Mouse (Mus musculus): ENCODE results near the gene Gdap1l1. TPM values are rescaled to one million over a fixed set of nuclear protein-coding genes. Genes with fewer than 3 reads are reported as not detected.

Gdap1l1 gene
- polyA plus RNA-seq, 1 experiment from 2014 or later: 0.54 TPM

GRCm38 (mm10) chr2:163443543-163443942 is 5.3 kb downstream of the Gdap1l1 start:
- H3K27me3 ChIP-seq (ENCODE audit: control insufficient read depth, insufficient read depth, low read length): peaks cover 11% of the 10 kb centered on the region
- H3K27ac ChIP-seq (replicated peaks in 1 of 2; ENCODE audit: control insufficient read depth in 1 of 2, insufficient read depth in 1 of 2, low read depth in 2 of 2, low read length in 2 of 2): no peak overlapping the region
- WGBS: 45% methylated on average over 6 of the region's 6 CpGs

DNA sequence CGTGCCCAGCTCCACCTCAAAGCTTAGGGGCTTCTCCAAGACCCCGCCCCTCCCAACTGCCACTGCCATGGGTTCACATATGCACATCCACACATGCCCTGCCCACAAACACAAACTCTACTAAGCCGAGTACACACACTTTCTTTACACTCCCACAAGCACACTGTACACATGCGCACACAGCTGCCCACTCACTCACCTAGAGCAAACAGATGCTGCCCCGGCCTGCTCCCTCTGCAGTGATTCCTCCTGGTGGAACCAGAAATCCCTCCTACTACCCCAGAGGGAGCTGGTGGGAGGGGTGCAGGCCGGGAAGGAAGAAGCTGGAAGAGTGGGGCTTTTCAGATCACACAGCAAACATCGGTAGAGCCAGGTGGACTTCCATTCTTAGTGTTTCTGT is 5.7 kb downstream of the Gdap1l1 start:
- 63% methylated on average over 7 of the region's 7 CpGs for WGBS
- Histone ChIP-seq H3K27ac (replicated peaks in 1 of 2; ENCODE audit: control insufficient read depth in 1 of 2, insufficient read depth in 1 of 2, low read depth in 2 of 2, low read length in 2 of 2) (no peak overlapping the region), H3K9me3 (ENCODE audit: control insufficient read depth, low read length) (no peaks in the 10 kb centered on the region), H3K4me2 (ENCODE audit: low read length) (no peak overlapping the region), H3K4me1 (ENCODE audit: control insufficient read depth in 2 of 2, insufficient read depth in 2 of 2, low read length in 2 of 2) (no peaks in the 10 kb centered on the region; a peak in 1 of 4 replicates), H3K27me3 (ENCODE audit: control insufficient read depth, insufficient read depth, low read length) (peaks cover 6% of the 10 kb centered on the region), H3K36me3 (ENCODE audit: control insufficient read depth, insufficient read depth, low read length) (no peaks in the 10 kb centered on the region), H3K4me3 (ENCODE audit: control insufficient read depth in 1 of 2, insufficient read depth in 1 of 2, low read depth in 1 of 2, low read length in 2 of 2) (no peak overlapping the region), H3K9ac (ENCODE audit: low read length) (no peak overlapping the region)
- no peak for ATAC-seq (ENCODE audit: insufficient number of reproducible peaks, insufficient read depth, low FRiP score, low read depth)

More at GRCm38 (mm10) chr2:163443543-163443942, 5.3 kb downstream of the Gdap1l1 start:
- no peak overlapping the region for H3K4me2 ChIP-seq (ENCODE audit: low read length)
- no peak overlapping the region for H3K9ac ChIP-seq (ENCODE audit: low read length)
- ATAC-seq (ENCODE audit: insufficient number of reproducible peaks, insufficient read depth, low FRiP score, low read depth): no peak
- H3K4me3 ChIP-seq (ENCODE audit: control insufficient read depth in 1 of 2, insufficient read depth in 1 of 2, low read depth in 1 of 2, low read length in 2 of 2): no peak overlapping the region
- H3K4me1 ChIP-seq (ENCODE audit: control insufficient read depth in 2 of 2, insufficient read depth in 2 of 2, low read length in 2 of 2): peaks cover 0 to under 1% of the 10 kb centered on the region in 2 experiments; a peak in 1 of 4 replicates
- no peaks in the 10 kb centered on the region for H3K9me3 ChIP-seq (ENCODE audit: control insufficient read depth, low read length)
- H3K36me3 ChIP-seq (ENCODE audit: control insufficient read depth, insufficient read depth, low read length): no peaks in the 10 kb centered on the region

GRCm38 (mm10) chr2:163447375-163447774 is 9.1 kb downstream of the Gdap1l1 start:
- 73% methylated on average over 12 of the region's 12 CpGs for WGBS
- H3K9ac ChIP-seq (ENCODE audit: low read length): no peak overlapping the region
- no peaks in the 10 kb centered on the region for H3K36me3 ChIP-seq (ENCODE audit: control insufficient read depth, insufficient read depth, low read length)
- no peak overlapping the region for H3K4me2 ChIP-seq (ENCODE audit: low read length)
- H3K27ac ChIP-seq (replicated peaks in 1 of 2; ENCODE audit: control insufficient read depth in 1 of 2, insufficient read depth in 1 of 2, low read depth in 2 of 2, low read length in 2 of 2): no peak overlapping the region
- H3K9me3 ChIP-seq (ENCODE audit: control insufficient read depth, low read length): no peaks in the 10 kb centered on the region
- H3K4me1 ChIP-seq (ENCODE audit: control insufficient read depth in 2 of 2, insufficient read depth in 2 of 2, low read length in 2 of 2): no peaks in the 10 kb centered on the region; a peak in 1 of 4 replicates
- no peak for ATAC-seq (ENCODE audit: insufficient number of reproducible peaks, insufficient read depth, low FRiP score, low read depth)
- no peak overlapping the region for H3K4me3 ChIP-seq (ENCODE audit: control insufficient read depth in 1 of 2, insufficient read depth in 1 of 2, low read depth in 1 of 2, low read length in 2 of 2)
- H3K27me3 ChIP-seq (ENCODE audit: control insufficient read depth, insufficient read depth, low read length): no peaks in the 10 kb centered on the region

- H3K9me3 ChIP-seq (ENCODE audit: control insufficient read depth, low read length): no peaks in the 10 kb centered on the region
- H3K4me3 ChIP-seq (ENCODE audit: control insufficient read depth in 1 of 2, insufficient read depth in 1 of 2, low read depth in 1 of 2, low read length in 2 of 2): no peak overlapping the region
- no peak for ATAC-seq (ENCODE audit: insufficient number of reproducible peaks, insufficient read depth, low FRiP score, low read depth)
- no peaks in the 10 kb centered on the region for H3K27me3 ChIP-seq (ENCODE audit: control insufficient read depth, insufficient read depth, low read length)
- H3K36me3 ChIP-seq (ENCODE audit: control insufficient read depth, insufficient read depth, low read length): no peaks in the 10 kb centered on the region
- no peak overlapping the region for H3K9ac ChIP-seq (ENCODE audit: low read length)
- H3K4me1 ChIP-seq (ENCODE audit: control insufficient read depth in 2 of 2, insufficient read depth in 2 of 2, low read length in 2 of 2): no peaks in the 10 kb centered on the region; a peak in 1 of 4 replicates
- 57% methylated on average over 3 of the region's 3 CpGs for WGBS
- H3K27ac ChIP-seq (replicated peaks in 1 of 2; ENCODE audit: control insufficient read depth in 1 of 2, insufficient read depth in 1 of 2, low read depth in 2 of 2, low read length in 2 of 2): no peak overlapping the region
- no peak overlapping the region for H3K4me2 ChIP-seq (ENCODE audit: low read length)
These were observed 11.0 kb downstream of the Gdap1l1 start for GRCm38 (mm10) chr2:163449276-163449675.

DNA sequence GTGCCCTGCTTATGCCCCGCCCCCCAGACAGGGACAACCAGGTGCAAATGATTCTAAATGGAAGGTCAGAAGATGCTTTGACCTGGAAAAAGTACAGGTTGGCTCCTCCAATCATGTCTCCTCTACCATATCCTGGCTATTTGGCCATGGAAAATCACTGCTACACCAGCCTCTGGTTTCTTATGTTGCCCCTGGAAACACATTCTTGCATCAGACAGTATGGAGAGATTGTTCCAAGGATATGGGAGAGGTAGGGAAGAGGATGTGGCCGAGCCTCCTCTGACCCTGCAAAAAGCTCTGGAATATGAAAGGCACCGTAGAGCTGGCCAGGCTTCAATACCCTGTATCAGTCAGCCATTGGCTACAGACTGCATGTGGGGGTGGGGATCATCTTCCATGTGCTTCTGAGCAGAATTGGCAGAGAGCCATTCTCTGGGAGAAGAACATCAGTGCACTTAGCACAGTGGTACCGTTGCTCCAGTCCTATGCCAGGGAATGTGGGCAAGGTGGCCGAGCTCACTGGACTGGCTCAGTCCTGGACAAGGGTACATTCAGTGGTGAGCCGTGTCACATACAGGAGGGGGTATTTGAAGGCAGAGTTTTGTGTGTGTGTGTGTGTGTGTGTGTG is 12.5 kb downstream of the Gdap1l1 start:
- Histone ChIP-seq H3K9ac (ENCODE audit: low read length) (no peak overlapping the region), H3K9me3 (ENCODE audit: control insufficient read depth, low read length) (no peaks in the 10 kb centered on the region), H3K4me1 (ENCODE audit: control insufficient read depth in 2 of 2, insufficient read depth in 2 of 2, low read length in 2 of 2) (no peaks in the 10 kb centered on the region; a peak in 1 of 4 replicates), H3K36me3 (ENCODE audit: control insufficient read depth, insufficient read depth, low read length) (no peaks in the 10 kb centered on the region), H3K4me3 (ENCODE audit: control insufficient read depth in 1 of 2, insufficient read depth in 1 of 2, low read depth in 1 of 2, low read length in 2 of 2) (no peak overlapping the region), H3K27me3 (ENCODE audit: control insufficient read depth, insufficient read depth, low read length) (no peaks in the 10 kb centered on the region), H3K4me2 (ENCODE audit: low read length) (no peak overlapping the region), H3K27ac (replicated peaks in 1 of 2; ENCODE audit: control insufficient read depth in 1 of 2, insufficient read depth in 1 of 2, low read depth in 2 of 2, low read length in 2 of 2) (no peak overlapping the region)
- 46% methylated on average over 6 of the region's 6 CpGs for WGBS
- ATAC-seq (ENCODE audit: insufficient number of reproducible peaks, insufficient read depth, low FRiP score, low read depth): 0 out of 2 replicates have a peak, but pooled peaks have one; percentile 43

- H3K4me3 ChIP-seq (ENCODE audit: control insufficient read depth in 1 of 2, insufficient read depth in 1 of 2, low read depth in 1 of 2, low read length in 2 of 2): no peak overlapping the region
- no peak overlapping the region for H3K4me2 ChIP-seq (ENCODE audit: low read length)
- no peaks in the 10 kb centered on the region for H3K9me3 ChIP-seq (ENCODE audit: control insufficient read depth, low read length)
- no peak overlapping the region for H3K27ac ChIP-seq (replicated peaks in 1 of 2; ENCODE audit: control insufficient read depth in 1 of 2, insufficient read depth in 1 of 2, low read depth in 2 of 2, low read length in 2 of 2)
- H3K27me3 ChIP-seq (ENCODE audit: control insufficient read depth, insufficient read depth, low read length): no peaks in the 10 kb centered on the region; the same call in 1 of the 2 replicates
- no peak overlapping the region for H3K9ac ChIP-seq (ENCODE audit: low read length)
- no peak for ATAC-seq (ENCODE audit: insufficient number of reproducible peaks, insufficient read depth, low FRiP score, low read depth)
- H3K4me1 ChIP-seq (ENCODE audit: control insufficient read depth in 2 of 2, insufficient read depth in 2 of 2, low read length in 2 of 2): no peaks in the 10 kb centered on the region; a peak in 1 of 4 replicates
- WGBS: 76% methylated on average over 6 of the region's 6 CpGs
- H3K36me3 ChIP-seq (ENCODE audit: control insufficient read depth, insufficient read depth, low read length): no peaks in the 10 kb centered on the region
These were observed 14.5 kb downstream of the Gdap1l1 start for GRCm38 (mm10) chr2:163452738-163453137.

- Histone ChIP-seq H3K9me3 (ENCODE audit: control insufficient read depth, low read length) (no peaks in the 10 kb centered on the region), H3K36me3 (ENCODE audit: control insufficient read depth, insufficient read depth, low read length) (no peaks in the 10 kb centered on the region), H3K4me1 (ENCODE audit: control insufficient read depth in 2 of 2, insufficient read depth in 2 of 2, low read length in 2 of 2) (peaks cover 0 to under 1% of the 10 kb centered on the region in 2 experiments; a peak in 1 of 4 replicates), H3K4me3 (ENCODE audit: control insufficient read depth in 1 of 2, insufficient read depth in 1 of 2, low read depth in 1 of 2, low read length in 2 of 2) (no peak overlapping the region), H3K27ac (replicated peaks in 1 of 2; ENCODE audit: control insufficient read depth in 1 of 2, insufficient read depth in 1 of 2, low read depth in 2 of 2, low read length in 2 of 2) (no peak overlapping the region), H3K4me2 (ENCODE audit: low read length) (no peak overlapping the region), H3K27me3 (ENCODE audit: control insufficient read depth, insufficient read depth, low read length) (no peaks in the 10 kb centered on the region; the same call in 1 of the 2 replicates), H3K9ac (ENCODE audit: low read length) (no peak overlapping the region)
- 77% methylated on average over 13 of the region's 13 CpGs for WGBS
- no peak for ATAC-seq (ENCODE audit: insufficient number of reproducible peaks, insufficient read depth, low FRiP score, low read depth)
These were observed 15.1 kb downstream of the Gdap1l1 start for GRCm38 (mm10) chr2:163453378-163453777.

Measured in heart, embryonic 14.5 days (tissue).